Mouse (Mus musculus): ENCODE measurements around the gene Rp2.
A peak's percentile ranks its signal among the peaks of the same experiment; 100 is the strongest.
"Not testable (repeated sequence)": the region's sequence is repeated elsewhere in the genome, so short reads cannot be mapped to it uniquely, and the experiment has no call there.

Rp2 gene

DNA sequence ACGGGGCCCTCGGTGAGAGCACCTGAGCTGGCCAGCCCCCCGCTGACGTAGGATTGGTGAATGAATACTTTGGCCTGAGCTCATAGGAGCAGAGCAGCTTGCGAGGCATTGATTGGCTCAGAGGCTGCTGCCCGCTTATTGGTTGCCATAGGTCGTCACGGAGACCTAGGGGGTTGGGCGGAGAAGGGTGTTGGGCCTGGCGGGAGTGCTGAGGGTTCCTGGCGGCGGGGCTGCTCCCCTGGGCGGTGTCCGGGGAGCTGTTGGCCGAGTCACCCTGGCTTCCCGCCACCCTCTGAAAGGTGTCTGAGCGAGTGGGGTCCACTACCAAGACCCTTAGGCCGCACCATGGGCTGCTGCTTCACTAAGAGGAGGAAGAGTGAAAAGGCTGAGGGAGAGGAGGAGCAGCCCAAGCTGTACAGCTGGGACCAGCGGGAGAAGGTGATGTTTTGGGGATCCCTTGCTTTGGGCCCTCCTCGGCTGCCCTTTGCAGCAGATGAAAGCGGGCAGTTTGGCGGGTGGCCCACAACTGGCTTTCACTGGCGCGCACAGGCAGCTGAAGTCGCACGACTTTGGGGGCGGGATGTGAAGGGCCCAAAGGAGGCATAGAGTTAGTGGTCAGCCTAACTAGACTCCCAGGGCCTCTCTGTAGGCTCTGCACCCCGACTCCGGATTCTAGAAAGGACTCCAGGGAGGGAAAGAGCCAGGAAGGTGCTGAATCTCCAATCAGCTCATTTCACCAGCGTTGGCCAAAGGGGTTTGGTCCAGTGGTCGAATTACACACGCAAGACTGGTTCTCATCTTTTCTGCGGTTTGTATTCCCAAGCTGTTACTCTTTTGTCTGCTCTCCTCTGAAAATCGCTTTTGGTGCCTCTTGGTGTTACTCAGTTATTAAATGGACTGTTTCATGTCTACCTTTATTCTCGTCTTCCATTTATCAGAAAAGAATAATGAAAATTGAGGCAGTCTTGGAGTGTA lies at the start of gene Rp2:
Gene Rp2, plus strand, starts transcription at position 91 of the 975 bp plus-strand sequence.
- ATAC-seq (ENCODE audit: insufficient number of reproducible peaks, low FRiP score, low TSS enrichment) = peak; percentile 100

DNA sequence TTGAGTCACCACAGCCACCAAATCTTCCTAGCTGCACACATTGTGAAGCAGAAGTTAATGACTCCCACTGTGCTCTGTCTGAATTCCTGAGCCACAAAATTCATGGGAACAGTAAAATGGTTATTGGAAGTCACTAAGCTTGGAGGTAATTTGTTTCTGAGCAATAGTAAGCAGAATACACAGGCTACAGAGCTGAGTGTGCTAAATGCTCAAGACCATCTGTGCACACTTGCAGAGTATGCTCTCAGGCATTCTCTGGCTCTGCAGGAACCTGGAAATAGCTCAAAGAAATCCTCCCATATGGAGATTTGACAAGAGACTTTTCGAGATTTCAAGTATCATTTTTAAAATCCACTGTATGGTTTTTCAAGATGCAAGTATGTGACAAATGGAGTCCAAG lies 31.5 kb upstream of the Rp2 start:
- peak; percentile 70; the same call in 1 of the 2 replicates for ATAC-seq (ENCODE audit: insufficient number of reproducible peaks, low FRiP score, low TSS enrichment)

DNA sequence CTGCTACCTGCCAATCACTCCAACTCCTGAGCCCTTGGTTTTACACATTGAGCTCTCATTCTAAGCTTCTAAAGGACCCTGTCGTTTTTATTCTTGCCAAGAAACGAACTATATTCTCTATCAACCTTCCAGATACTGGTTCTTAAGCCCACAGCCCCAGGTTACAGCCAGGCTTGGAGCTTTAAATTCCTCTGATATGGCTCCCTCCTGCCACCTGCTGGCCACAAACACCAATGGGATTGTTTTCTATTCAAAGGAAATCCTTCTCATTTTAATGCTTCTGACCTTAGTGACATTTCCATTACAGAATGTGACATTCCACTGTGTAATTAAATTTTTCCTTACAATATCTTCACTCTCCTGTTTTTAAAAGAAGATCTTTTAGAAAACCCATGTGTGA lies 28.6 kb upstream of the Rp2 start:
- no peak for ATAC-seq (ENCODE audit: insufficient number of reproducible peaks, low FRiP score, low TSS enrichment)

DNA sequence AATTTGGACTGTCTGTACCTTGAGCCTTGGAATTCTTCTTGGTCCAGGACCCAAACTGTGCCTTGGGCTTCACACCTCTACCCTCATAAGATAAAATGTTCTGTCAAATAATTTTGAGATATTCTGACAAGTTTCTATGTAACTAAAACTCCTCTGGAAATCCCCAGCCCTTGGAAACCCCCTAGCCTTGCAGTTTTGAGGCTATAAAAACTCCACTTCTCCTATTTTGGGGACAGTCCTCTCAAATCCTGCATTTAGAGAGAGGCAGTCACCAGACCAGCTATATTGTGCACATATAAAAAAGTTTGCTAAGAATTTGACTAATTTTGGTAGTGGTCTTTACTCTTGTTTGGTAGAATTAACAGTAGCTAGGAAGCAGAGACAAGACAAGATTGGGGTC lies 19.3 kb upstream of the Rp2 start:
- no peak for ATAC-seq (ENCODE audit: insufficient number of reproducible peaks, low FRiP score, low TSS enrichment)

DNA sequence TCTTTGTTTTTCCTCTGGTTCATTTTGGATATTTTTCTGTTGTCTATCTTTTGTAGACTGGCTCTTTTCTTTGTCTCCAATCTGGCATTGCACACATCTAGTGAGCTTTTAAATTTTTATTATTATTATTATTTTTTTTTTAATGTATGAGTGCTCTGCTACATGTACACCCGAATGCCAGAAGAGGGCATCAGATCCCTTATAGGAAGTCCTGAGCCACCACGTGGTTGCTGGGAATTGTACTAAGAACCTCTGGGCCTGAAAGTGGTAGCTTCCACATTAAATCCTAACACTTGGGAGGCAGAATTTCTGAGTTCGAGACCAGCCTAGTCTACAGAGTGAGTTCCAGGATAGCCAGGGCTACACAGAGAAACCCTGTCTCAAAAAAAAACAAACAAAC lies 17.9 kb upstream of the Rp2 start:
- ATAC-seq (ENCODE audit: insufficient number of reproducible peaks, low FRiP score, low TSS enrichment) = no peak

DNA sequence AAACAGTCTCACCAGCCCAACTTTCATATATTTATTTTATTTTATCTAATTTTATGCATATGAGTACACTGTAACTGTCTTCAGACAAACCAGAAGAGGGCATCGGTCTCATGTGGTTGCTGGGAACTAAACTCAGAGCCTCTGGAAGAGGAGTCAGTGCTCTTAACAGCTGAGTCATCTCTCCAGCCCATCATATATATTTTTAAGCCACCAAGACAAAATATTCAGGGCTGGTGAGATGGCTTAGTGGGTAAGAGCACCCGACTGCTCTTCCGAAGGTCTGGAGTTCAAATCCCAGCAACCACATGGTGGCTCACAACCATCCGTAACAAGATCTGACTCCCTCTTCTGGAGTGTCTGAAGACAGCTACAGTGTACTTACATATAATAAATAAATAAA lies 14.0 kb upstream of the Rp2 start:
- not testable (repeated sequence) for ATAC-seq (ENCODE audit: insufficient number of reproducible peaks, low FRiP score, low TSS enrichment)

DNA sequence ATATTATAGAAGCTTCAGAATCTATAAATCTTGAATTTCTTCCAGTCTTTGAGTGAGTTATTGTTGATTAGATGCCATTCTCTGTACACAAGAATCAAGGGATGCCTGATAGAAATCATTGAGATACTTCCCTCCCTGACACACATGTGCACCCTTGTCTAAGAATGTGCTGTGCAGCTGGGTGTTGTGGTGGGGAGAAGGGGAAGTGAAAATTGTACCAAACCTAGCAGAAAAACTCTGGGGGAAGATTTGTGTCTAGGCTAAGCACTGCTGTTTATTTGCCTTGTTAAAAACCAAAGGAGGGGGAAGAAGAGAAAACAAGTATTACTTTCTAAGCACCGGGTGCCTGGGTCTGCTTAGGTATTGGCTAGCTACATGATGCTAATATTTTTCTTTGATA lies 9.0 kb upstream of the Rp2 start:
- no peak for ATAC-seq (ENCODE audit: insufficient number of reproducible peaks, low FRiP score, low TSS enrichment)

DNA sequence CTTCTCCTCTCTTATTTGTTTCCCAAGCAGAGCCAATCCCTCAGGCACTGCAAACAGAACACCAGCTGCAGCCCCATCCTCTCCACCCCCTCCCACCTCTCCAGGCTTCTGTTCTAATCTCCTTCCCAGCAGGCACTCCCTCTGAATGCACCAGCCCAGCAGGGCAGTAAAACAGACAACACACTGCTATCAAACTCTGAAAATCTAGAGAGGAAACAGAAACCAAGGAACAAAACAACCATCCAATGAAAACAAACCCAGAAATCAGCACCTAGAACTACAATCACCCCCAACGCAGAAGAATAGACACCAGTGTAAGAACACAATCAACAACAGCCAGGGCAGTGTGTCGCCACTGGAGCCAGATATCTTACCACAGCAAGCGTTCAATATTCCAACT lies 8.0 kb upstream of the Rp2 start:
- no peak for ATAC-seq (ENCODE audit: insufficient number of reproducible peaks, low FRiP score, low TSS enrichment)

DNA sequence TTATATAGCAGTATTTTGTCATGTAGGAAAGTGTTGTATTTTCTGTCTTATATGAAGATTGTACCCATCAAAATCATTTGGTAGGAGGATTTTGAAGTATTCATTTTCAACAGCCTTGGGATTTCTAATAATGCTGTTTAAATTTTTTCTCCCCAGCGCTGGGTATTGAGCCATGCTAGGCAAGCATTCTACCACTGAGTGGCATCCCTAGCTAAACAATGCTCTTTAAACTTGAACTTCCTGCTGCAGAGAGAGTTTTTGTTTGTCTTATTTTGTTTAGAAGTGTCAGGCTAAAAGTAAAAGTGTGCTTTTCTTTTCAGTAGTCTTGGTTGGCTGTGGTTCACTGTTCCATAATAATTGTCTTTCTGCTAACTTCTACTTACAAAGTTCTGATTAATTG lies 1.8 kb downstream of the Rp2 start:
- ATAC-seq (ENCODE audit: insufficient number of reproducible peaks, low FRiP score, low TSS enrichment) = no peak

DNA sequence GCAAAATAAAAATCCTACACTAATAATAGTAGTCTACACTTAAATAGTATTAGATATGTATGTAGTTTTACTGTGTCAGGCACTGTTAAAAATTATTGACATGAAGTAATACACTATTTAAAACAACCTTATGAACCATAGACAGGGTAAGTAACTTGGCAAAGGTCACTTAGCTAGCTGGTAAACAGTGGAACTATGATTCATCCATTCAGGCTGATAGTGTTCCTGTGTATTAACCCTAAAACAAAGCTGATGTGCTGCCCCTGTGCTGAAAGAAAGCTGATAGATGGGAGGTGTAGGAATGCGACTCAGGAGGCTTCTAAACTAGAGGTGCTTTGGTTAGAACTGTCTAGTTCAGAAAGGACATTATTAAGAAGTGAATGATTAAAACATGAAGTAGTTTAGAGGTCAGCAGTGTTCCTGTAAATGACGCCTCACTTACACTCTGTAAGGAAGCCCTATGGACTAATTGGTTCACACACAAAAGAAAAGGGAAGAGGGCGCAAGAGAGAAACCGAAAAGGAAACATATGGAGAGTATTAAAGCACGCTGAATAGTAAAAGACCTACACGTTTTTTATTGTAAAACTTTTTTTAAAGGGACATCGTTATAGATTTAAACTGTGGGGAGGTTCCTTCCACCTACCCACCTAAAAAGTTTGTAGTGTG lies 15.2 kb downstream of the Rp2 start:
- ATAC-seq (ENCODE audit: insufficient number of reproducible peaks, low FRiP score, low TSS enrichment) = no peak

DNA sequence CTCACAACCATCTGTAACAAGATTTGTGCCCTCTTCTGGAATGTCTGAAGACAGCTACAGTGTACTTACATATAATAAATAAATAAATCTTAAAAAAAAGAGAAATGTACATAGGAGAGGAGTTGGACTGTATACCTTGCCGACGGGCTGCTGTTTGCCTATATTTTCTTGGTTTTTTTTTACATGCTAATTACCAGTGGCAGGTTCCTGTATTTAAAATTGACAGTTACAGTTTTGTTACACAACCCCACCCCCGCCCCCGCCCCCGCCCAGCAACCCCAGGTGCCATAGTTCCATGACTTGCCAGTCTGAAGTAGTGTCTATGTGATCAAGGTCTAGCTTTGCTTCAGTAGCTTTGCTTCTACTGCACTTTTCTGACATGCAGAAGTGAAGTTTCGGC lies 18.0 kb downstream of the Rp2 start:
- ATAC-seq (ENCODE audit: insufficient number of reproducible peaks, low FRiP score, low TSS enrichment) = no peak

DNA sequence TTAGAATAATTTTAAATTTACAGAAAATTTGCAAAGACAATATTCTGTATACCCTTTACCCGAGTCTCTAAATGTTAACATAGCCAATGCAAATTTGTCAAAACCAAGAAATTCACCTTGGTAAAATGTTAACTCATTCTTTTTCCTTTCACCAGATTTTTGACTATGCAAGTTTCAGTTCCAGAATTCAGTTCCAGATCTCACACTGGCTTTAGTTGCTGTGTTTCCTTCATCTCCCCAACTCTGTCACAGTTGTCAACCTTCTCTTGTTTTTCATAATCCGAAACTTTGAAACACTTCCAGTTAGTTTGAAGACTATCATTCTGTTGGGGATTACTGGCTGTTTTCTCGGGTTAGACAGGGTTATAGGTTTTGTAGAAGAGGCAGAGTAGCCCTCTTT lies 22.7 kb downstream of the Rp2 start:
- no peak for ATAC-seq (ENCODE audit: insufficient number of reproducible peaks, low FRiP score, low TSS enrichment)

DNA sequence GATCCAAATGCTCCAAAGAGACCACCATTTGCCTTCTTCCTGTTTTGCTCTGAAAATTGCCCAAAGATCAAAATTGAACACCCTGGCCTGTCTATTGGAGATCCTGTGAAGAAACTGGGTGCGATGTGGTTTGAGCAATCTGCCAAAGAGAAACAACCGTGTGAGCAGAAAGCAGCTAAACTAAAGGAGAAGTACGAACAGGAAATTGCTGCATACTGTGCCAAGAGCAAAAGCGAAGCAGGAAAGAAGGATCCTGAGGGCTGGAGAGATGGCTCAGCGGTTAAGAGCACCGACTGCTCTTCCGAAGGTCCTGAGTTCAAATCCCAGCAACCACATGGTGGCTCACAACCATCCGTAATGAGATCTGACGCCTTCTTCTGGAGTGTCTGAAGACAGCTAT lies 27.7 kb downstream of the Rp2 start:
- not testable (repeated sequence) for ATAC-seq (ENCODE audit: insufficient number of reproducible peaks, low FRiP score, low TSS enrichment)

DNA sequence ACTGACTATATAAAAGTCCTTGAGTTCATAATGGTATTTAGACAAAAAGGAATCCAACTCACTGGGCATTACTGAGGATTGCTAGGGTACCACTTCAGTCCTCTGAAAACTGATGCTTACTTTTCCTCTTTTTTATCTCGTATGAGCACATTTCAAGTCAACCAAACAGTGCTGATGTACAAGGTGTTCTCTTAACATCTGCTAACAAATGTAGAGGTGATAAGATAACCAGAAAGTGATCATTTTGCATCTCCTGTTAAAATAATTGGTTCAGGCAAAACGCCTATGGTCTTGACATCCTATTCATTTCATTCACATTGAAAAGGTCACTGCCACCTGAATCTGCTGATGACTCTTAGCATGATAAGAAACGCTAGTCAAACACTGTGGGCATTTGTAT lies 28.7 kb downstream of the Rp2 start:
- ATAC-seq (ENCODE audit: insufficient number of reproducible peaks, low FRiP score, low TSS enrichment) = no peak

DNA sequence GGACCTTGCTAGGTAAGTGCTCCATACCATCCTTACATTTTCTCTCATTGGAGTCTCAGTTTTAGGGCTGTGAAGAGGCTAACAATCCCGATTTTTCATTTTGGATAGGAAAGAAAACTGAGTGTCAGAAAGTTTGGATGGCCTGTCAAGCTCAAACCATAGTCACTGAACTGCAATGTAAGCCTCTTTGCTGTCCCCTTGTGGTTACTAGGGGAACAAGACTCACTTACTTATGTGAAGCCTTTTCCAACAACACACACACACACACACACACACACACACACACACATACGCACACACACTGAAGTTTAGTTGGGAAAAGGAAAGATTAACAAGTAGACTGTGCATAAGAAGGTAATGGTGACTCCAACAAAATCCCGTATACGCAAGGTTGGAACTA lies 39.8 kb downstream of the Rp2 start:
- no peak for ATAC-seq (ENCODE audit: insufficient number of reproducible peaks, low FRiP score, low TSS enrichment)

DNA sequence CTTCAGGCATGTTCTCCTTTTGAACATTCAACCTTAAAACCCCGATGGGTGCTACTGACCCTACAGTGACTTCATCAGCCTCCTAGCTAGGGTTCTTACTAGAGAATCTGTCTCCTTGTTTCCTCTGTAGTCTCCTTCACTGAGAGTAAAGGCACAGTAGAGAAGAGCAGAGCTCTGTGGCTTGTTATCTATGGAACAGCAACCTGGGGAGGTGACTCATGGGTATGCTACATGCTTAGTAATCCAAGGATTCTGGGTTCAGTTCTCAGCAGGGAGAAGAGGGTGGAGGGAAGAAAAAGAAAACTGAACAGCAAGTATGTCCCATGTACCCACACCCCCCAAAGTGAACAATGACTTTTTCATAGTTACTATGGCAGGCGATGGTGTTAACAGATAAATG lies 42.6 kb downstream of the Rp2 start:
- no peak for ATAC-seq (ENCODE audit: insufficient number of reproducible peaks, low FRiP score, low TSS enrichment)

DNA sequence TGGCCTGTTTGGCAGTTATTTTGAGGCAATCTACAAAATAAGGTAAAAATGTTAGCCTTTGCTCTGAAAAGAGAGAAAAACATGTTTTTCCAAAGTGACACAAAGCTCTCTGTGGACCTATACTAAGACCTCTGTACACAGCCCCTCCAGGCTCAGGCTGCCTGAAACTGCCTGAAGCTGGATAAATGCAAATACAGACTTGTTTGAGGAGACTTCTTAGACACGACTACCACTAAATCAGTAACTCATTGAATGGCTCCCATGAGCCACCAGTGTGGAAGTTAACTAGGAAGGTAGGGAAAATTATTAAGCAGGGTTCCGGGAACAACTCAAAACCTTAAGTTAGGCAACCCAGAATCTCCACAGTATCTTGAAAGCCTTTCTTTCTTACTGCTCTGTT lies 43.4 kb downstream of the Rp2 start:
- ATAC-seq (ENCODE audit: insufficient number of reproducible peaks, low FRiP score, low TSS enrichment) = no peak

DNA sequence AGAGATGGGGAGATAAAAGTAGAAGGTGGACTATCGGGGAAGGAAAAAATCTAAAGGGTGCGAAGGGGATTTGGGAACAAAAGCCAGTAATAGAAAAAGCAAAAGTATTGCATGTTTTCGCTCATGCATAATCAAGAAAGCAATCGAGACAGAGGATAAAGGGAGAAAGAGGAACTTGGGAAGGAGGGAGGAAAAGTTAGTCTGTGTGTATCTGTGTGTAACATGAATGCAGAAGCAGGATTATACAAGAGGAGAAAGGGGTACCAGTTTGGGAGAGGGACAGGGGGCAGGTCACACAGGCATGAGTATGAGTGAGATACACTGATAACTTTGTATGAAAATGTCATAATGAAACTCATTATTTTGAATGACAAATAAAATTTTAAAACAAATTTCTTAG lies 47.1 kb downstream of the Rp2 start:
- no peak for ATAC-seq (ENCODE audit: insufficient number of reproducible peaks, low FRiP score, low TSS enrichment)

DNA sequence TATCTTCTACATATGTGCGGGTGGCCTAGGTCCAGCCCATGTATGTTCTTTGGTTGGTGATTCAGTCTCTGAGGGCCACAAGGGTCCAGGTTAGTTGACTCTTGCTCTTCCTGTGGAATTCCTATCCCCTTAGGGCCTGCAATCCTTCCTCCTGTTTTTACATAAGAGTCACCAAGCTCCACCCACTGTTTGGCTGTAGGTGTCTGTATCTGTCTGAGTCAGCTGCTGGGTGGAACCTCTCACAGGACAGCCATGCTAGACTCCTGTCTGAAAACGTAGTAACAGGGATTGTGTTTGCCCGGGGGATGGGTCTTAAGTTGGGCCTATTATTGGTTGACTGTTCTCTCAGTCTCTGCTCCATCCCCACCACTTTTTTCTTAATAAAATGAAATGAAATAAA lies 47.9 kb downstream of the Rp2 start:
- no peak for ATAC-seq (ENCODE audit: insufficient number of reproducible peaks, low FRiP score, low TSS enrichment)

DNA sequence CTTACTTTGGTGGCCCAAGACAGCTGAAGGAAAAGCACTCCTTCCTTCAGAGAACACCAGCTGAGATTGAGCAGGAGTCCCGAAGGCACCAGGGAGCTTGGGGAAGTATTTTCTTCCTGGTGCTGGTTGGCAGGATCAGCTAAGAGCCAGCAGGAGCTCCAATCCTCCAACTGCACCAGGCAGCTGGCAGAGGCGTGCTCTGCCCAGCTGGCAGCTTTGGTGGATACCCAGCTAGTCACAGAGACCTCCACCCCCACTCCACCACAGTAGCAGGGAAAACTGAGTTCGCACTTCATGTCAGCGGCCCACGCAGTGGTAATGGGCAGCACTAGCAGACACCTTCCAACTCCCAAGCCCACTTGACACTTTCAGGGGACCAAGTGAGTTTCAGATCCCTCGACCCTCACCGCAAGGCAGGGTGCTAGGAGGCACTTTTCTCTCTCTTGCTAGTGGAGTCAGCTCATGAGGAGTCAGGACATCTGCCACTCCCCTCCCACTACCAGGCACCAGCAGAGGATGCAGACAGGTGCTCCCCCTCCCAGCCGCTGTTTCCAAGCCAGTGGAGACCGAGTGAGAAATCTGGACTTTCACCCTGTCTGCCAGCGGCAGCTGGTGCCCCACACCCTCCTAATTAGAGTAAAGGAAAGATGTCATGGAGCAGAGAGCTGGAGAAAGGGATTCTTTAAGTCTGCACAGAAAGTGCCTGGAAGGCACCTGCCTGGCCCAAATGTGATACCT lies 50.8 kb downstream of the Rp2 start:
- no peak for ATAC-seq (ENCODE audit: insufficient number of reproducible peaks, low FRiP score, low TSS enrichment)

DNA sequence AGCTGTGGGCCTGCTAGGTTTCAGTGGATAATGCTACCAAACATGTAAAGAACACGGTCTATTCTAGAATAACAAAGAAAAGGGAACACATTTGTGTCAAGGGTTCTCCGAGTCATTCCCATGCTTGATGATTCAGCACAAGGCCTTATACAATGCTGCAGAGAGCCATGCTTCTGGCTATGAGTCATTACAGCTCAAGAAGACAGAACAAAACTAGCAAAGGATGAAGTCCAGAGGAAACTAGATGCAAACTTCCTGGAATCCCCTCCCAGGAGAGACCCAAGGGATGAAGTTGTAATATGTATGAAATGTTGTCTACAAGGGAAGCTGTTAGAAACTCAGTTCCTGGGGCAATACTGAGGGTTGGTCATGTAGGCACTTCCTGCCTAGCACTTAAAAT lies 54.2 kb downstream of the Rp2 start:
- no peak for ATAC-seq (ENCODE audit: insufficient number of reproducible peaks, low FRiP score, low TSS enrichment)

Measured in cerebellum, adult (tissue).